Mouse (Mus musculus): ENCODE results near the gene Cmtm7.

- TF ChIP-seq POLR2A (IDR thresholded peaks at IDR 0.05; ENCODE audit: insufficient read length, low read depth) (no peak), REST (IDR thresholded peaks at IDR 0.05; ENCODE audit: insufficient read depth, insufficient read length) (no peak), MAX (IDR thresholded peaks at IDR 0.05; ENCODE audit: low read depth) (no peak), MYOG (IDR thresholded peaks at IDR 0.05; ENCODE audit: control insufficient read depth in 1 of 3, insufficient read depth in 1 of 3, insufficient read length in 2 of 3, low read depth in 2 of 3) (no peak)
Measured at GRCm38 (mm10) chr9:114815315-114815714, 33.7 kb upstream of the Cmtm7 start.

All from myocyte (in vitro differentiated cells).